ENCODE assay signal across 8 mouse cellular contexts in the genomic region with DNA sequence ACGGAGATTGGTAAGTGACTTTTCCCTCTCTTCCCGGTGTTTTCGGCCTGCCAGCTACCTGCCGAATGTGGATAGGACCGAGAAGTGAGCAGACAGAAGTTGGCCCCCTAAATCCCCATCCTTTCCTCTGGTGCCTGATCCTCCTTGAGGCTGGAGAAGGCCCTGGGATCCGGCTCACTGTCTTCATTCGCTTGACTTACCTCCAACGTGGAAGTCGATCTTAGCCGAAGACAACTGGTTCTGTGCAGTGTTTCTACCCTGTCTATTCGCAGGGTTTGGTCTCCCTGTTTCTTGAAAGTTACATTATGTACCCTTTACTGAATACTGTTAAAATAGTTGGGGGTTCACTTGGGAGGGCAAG. TPM values are rescaled to one million over a fixed set of nuclear protein-coding genes. Genes with fewer than 3 reads are reported as not detected.
DNase-seq lines count a peak whose midpoint lies in the region; ATAC-seq and TF ChIP-seq lines count a peak whose summit lies in the region.

No protein-coding gene starts in this region.

- peaks cover 4% of the 10 kb centered on the region; the same call in 1 of the 2 replicates for H3K4me1 ChIP-seq in embryonic facial prominence, embryonic 13.5 days
- H3K4me1 ChIP-seq in intestine, postnatal 0 days (replicated peaks; ENCODE audit: control insufficient read depth, insufficient read depth, low read length): 0 out of 2 replicates have a peak, but pooled peaks cover 3% of the 10 kb centered on the region
- peaks cover 5% of the 10 kb centered on the region; the same call in 1 of the 2 replicates for H3K4me1 ChIP-seq in neural tube, embryonic 12.5 days

- intact Hi-C loops in left cerebral cortex, adult 2 months (cut with DNase I): loop anchor here (5.0 kb wide), 1 partner anchor 137 kb away; no protein-coding TSS in a partner anchor

- no peaks in the 10 kb centered on the region for H3K36me3 ChIP-seq in embryonic facial prominence, embryonic 13.5 days
- H3K36me3 ChIP-seq in intestine, postnatal 0 days (ENCODE audit: control insufficient read depth, insufficient read depth): no peaks in the 10 kb centered on the region
- H3K36me3 ChIP-seq in neural tube, embryonic 12.5 days: no peaks in the 10 kb centered on the region

- no peak for DNase-seq in left cerebral cortex, adult 2 months (ENCODE audit: extremely low spot score in 1 of 2, low spot score in 2 of 2)
- DNase-seq in left cerebral cortex, adult 8-10 months (ENCODE audit: low spot score in 2 of 2): no peak
- no peak for DNase-seq in left cerebral cortex, adult 9 months (ENCODE audit: low spot score in 2 of 2)
- DNase-seq in right cerebral cortex, postnatal 14 days: no peak
- no peak for DNase-seq in lung, postnatal 10 days

- no peaks in the 10 kb centered on the region for H3K9me3 ChIP-seq in embryonic facial prominence, embryonic 13.5 days
- H3K9me3 ChIP-seq in intestine, postnatal 0 days (ENCODE audit: control insufficient read depth): no peaks in the 10 kb centered on the region
- H3K9me3 ChIP-seq in neural tube, embryonic 12.5 days: no peaks in the 10 kb centered on the region

- TF ChIP-seq CTCF in left cerebral cortex, adult 2 months (IDR thresholded peaks at IDR 0.05): no peak
- TF ChIP-seq CTCF in intestine, postnatal 0 days (IDR thresholded peaks at IDR 0.05; ENCODE audit: low read depth): no peak

- H3K4me3 ChIP-seq in left cerebral cortex, adult 2 months: peak overlapping the region; percentile 73
- H3K4me3 ChIP-seq in embryonic facial prominence, embryonic 13.5 days: peak overlapping the region; percentile 96
- H3K4me3 ChIP-seq in intestine, postnatal 0 days (ENCODE audit: low read depth, low read length): peak overlapping the region; percentile 99
- peak overlapping the region; percentile 81 for H3K4me3 ChIP-seq in neural tube, embryonic 12.5 days

- 0% methylated on average over 11 of the region's 11 CpGs for WGBS in embryonic facial prominence, embryonic 13.5 days
- under 1% methylated on average over 11 of the region's 11 CpGs for WGBS in intestine, postnatal 0 days
- WGBS in neural tube, embryonic 12.5 days: under 1% methylated on average over 11 of the region's 11 CpGs

- H3K27me3 ChIP-seq in embryonic facial prominence, embryonic 13.5 days: no peaks in the 10 kb centered on the region
- no peaks in the 10 kb centered on the region for H3K27me3 ChIP-seq in intestine, postnatal 0 days (replicated peaks; ENCODE audit: control insufficient read depth, insufficient read depth, low read length)
- no peaks in the 10 kb centered on the region for H3K27me3 ChIP-seq in neural tube, embryonic 12.5 days (replicated peaks)

- peak overlapping the region; percentile 69 for H3K4me2 ChIP-seq in embryonic facial prominence, embryonic 13.5 days
- H3K4me2 ChIP-seq in intestine, postnatal 0 days (replicated peaks; ENCODE audit: low read depth): peak overlapping the region; percentile 71
- H3K4me2 ChIP-seq in neural tube, embryonic 12.5 days (replicated peaks): peak overlapping the region; percentile 71

- peak overlapping the region; percentile 92 for H3K9ac ChIP-seq in embryonic facial prominence, embryonic 13.5 days
- peak overlapping the region; percentile 92 for H3K9ac ChIP-seq in intestine, postnatal 0 days (ENCODE audit: low read depth, low read length)
- H3K9ac ChIP-seq in neural tube, embryonic 12.5 days: peak overlapping the region; percentile 74

- H3K27ac ChIP-seq in left cerebral cortex, adult 2 months: peak overlapping the region; percentile 88
- peak overlapping the region; percentile 95 for H3K27ac ChIP-seq in embryonic facial prominence, embryonic 13.5 days
- peak overlapping the region; percentile 88; the same call in 1 of the 2 replicates for H3K27ac ChIP-seq in intestine, postnatal 0 days (ENCODE audit: low read depth, low read length)
- no peak overlapping the region for H3K27ac ChIP-seq in neural tube, embryonic 12.5 days

- ATAC-seq in embryonic facial prominence, embryonic 13.5 days (ENCODE audit: insufficient number of reproducible peaks, insufficient read depth, low FRiP score, low TSS enrichment, low read depth): peak; percentile 68
- ATAC-seq in intestine, postnatal 0 days: 0 out of 2 replicates have a peak, but pooled peaks have one; percentile 7
- peak; percentile 76 for ATAC-seq in neural tube, embryonic 12.5 days (ENCODE audit: low FRiP score, low read depth)

RNA-seq across cellular contexts. Expression of gene 2210408I21Rik, which starts 0.3 kb away (rescaled TPM):
- 10 to 100 TPM; 24.2 to 27.1 TPM for total RNA-seq in left cerebral cortex, adult 2 months (2021)
- total RNA-seq in left cerebral cortex, adult 8-10 months (2022): 10 to 100 TPM; 20.9 to 26.7 (median 23.7) TPM
- 10.4 and 13.2 TPM in 2 replicates for polyA plus RNA-seq in embryonic facial prominence, embryonic 13.5 days (2015; fragmentation: Nextera tagmentation; extraction: Ambion mirVana)
- 2.8 and 3.1 TPM in 2 replicates for polyA plus RNA-seq in intestine, postnatal 0 days (2015; fragmentation: Nextera tagmentation; extraction: Ambion mirVana)
- polyA plus RNA-seq in neural tube, embryonic 12.5 days (2016; fragmentation: Nextera tagmentation; extraction: Ambion mirVana): 10.8 and 11.4 TPM in 2 replicates

RNA-seq across cellular contexts. Expression of gene Slf1, which starts 0.3 kb away (rescaled TPM):
- total RNA-seq in left cerebral cortex, adult 2 months (2021): 10 to 100 TPM; 25.7 to 25.8 TPM
- total RNA-seq in left cerebral cortex, adult 8-10 months (2022): 10 to 100 TPM; 24.0 to 28.5 (median 26.5) TPM
- 42.5 and 45.2 TPM in 2 replicates for polyA plus RNA-seq in embryonic facial prominence, embryonic 13.5 days (2015; fragmentation: Nextera tagmentation; extraction: Ambion mirVana)
- 15.3 and 16.9 TPM in 2 replicates for polyA plus RNA-seq in intestine, postnatal 0 days (2015; fragmentation: Nextera tagmentation; extraction: Ambion mirVana)
- polyA plus RNA-seq in neural tube, embryonic 12.5 days (2016; fragmentation: Nextera tagmentation; extraction: Ambion mirVana): 34.9 and 37.5 TPM in 2 replicates

Comparison
In these comparisons a context has a peak if more than half of its experiments do, and no peak if none do; other contexts are left out.
1. ATAC-seq: peak in every context shown above with its lines; median percentile 76 in neural tube, embryonic 12.5 days; 68 in embryonic facial prominence, embryonic 13.5 days; 7 in intestine, postnatal 0 days.